Mouse (Mus musculus): ENCODE data around the gene Grik2.
"Not testable (repeated sequence)": the region's sequence is repeated elsewhere in the genome, so short reads cannot be mapped to it uniquely, and the experiment has no call there.

Grik2 gene

DNA sequence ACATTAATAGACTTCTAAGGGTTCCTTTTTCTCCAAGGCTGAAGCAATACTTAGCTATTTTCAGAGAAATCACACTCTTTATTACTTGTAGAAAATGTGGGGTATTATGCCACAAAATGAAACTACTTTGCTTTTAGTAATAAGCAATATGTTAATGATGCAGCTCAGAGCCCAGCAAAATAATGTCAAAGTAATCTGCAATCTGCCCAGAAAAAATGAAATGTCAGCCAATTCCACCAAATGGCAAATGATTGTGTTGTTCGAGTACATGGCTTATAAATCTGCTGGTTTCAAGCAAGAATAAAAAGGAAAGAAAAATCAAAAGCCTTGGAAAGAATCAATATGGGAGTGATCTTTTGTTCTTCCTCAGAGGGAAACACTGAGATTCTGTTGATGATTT, 136.2 kb downstream of the Grik2 start:
- no peak for DNase-seq (ENCODE audit: extremely low spot score, low spot score)

DNA sequence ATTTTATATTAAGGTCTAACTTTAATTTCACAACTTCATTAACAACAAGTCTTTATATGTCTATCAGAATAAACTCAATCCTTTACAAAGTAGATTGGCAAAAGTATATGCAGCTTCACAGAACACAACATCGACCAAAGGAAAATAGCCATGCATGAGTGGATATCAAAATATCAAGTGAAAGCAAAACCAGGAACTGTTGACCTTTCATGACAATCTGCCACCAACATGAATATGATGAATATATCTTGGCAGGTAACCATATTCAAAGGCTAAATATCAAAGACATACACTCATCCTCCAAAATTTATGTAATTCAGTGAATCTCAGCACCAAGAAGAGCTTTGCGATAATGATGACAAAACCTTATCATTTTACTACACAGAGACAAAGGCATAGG, 141.4 kb downstream of the Grik2 start:
- no peak for DNase-seq (ENCODE audit: extremely low spot score, low spot score)

- DNase-seq (ENCODE audit: extremely low spot score, low spot score) = no peak
Observed at GRCm38 (mm10) chr10:49639901-49640300, 148.7 kb downstream of the Grik2 start.

DNA sequence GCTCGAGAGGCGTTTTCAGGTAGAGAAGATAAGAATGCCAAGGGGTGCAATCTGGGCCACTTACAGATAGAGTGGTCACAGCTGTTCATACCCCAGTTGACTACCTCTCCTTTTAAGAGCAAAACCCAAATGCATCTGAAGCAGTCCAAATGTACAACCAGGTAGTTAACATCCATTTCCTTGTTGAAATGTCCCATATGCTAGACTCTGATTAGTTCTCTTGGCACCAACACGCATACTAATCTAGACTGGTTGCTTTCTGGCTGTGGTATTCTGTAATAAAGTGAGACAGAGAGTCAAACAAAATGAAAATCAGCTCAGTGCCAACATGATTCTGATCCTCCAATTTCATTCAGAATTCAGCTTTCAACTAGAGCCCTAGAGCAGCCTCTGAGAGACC, 164.6 kb downstream of the Grik2 start:
- no peak for DNase-seq (ENCODE audit: extremely low spot score, low spot score)

DNA sequence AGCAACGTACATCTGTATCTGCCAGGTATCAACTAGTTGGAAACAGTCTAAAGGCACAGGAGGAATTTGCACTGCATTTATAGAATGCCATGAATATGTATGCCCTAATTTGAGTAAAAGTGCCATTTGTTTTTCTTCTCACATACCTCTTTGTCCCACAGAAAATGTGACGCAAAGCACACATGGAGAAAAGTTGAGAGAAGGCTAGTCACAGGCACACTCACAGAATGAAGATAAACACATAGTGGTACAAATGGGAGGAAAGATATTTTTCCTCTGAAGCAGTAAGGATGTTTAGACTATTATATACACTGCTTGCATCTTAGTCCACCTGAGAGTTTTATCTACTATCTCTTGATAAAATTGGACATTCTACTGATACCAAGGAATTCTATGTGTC, 190.9 kb downstream of the Grik2 start:
- no peak for DNase-seq (ENCODE audit: extremely low spot score, low spot score)

GRCm38 (mm10) chr10:49573514-49573913, 215.1 kb downstream of the Grik2 start:
- DNase-seq (ENCODE audit: extremely low spot score, low spot score) = no peak

DNA sequence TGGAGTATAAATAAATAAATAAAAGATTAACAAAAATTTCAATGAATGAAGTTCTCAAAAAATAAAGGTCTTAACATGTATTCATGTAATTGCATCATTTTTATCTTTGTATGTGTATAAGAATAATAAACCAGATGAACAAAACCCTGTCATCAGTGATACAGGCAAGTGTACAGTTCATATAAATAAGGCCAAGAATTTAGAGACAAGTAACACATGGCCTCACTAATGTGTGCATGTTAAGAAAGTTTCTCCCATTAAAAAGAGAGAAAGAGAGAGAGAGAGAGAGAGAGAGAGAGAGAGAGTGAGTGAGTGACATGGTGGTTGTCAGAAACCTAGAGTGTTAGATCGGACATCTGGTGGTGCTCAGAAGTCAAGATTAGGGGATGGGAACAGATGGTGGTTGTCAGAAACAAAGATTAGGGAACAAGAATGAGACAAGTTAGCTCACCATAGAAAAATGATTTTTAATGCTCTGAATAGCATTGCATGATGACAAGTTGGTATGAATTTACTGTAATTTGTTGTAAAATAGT, 228.6 kb downstream of the Grik2 start:
- no peak for DNase-seq (ENCODE audit: extremely low spot score, low spot score)

- no peak for DNase-seq (ENCODE audit: extremely low spot score, low spot score)
Observed at GRCm38 (mm10) chr10:49542249-49542648, 246.3 kb downstream of the Grik2 start.

GRCm38 (mm10) chr10:49519752-49520151, 268.8 kb downstream of the Grik2 start:
- DNase-seq (ENCODE audit: extremely low spot score, low spot score) = no peak

- DNase-seq (ENCODE audit: extremely low spot score, low spot score) = no peak
Observed at GRCm38 (mm10) chr10:49500628-49501027, 287.9 kb downstream of the Grik2 start.

DNA sequence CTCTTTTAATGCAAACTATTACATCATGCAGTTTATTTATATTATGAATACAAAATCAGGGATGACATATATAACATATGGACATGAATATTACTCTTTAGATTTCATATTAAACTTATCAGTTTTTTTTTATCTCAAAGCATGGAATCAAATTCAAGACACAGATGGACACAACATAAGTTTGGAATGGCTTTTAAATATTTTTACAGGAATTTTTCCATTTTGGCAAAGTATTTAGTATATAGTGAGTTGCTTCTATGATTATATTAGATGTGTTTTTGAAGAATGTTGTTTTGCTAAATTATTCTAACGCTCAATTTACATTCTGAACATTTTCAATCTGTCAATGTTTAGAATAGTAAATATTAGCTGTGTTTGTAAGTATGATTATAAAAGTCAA, 291.3 kb downstream of the Grik2 start:
- no peak for DNase-seq (ENCODE audit: extremely low spot score, low spot score)

DNA sequence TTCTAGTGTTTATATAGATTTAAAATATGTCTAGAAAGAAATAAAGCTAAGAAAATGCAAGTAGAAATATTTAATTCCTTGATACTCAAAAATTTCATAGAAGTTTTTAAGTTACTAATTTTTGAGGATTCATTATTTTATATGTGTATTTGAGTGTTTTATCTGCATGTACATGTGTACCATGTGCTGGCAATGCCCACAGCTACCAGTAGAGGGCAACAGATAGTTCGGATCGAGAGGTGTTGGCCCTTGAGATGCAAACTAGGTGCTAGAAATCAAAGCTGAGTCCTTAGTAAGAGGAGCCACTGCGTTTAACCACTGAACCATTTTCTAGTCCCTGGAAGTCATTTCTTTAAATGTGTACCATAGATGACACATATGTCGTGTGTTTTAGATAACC, 307.1 kb downstream of the Grik2 start:
- DNase-seq (ENCODE audit: extremely low spot score, low spot score) = no peak

DNA sequence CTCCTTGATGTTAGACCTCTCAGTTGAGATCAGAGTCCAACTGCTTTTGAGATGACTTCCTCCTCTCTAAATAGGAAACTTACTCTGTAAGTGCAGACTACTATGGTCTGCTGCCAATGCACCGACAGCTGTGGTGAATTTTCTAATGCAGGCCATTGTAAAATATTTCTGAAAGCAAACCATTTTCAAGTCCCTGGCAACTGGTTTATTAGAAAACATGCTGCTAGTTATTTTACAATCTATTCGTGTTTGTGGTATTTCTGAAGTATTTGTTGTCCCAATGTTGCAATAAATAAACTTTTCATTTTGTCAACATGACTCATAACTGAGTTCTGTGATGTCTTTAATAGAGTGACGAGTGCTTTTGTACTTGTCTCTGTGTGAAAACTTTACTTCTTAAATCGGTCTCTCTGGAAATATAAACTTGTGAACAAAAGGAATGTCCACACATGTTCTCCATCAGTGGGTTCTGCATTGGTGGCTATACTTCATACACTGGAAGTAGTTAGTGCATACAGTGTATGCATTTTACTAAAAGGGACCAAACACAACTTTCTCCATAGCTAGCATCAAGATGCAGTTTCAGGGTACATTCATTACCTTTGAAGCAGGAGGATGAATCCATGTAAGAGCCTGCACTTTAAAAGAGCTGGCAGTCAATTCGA, 308.3 kb downstream of the Grik2 start:
- no peak for DNase-seq (ENCODE audit: extremely low spot score, low spot score)

- DNase-seq (ENCODE audit: extremely low spot score, low spot score) = no peak
Observed at GRCm38 (mm10) chr10:49473613-49474012, 315.0 kb downstream of the Grik2 start.

DNA sequence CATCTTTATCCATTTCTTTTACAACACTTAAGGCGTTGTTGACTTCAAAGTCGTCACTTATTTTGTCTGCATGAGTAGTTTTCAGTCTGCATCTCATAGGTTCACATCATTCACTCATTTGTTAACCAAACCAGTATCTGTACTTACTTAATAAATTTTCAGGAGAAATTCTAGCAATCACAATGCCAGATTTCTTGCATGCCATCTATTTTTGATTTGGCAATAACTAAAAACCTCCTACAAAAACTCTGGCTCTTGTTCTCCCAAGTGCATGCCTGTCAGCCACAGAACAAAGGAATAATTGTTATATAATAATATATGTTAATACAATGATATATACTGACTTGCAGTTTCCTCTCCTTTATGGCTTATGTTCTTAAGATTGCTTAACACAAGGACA, 331.8 kb downstream of the Grik2 start:
- no peak for DNase-seq (ENCODE audit: extremely low spot score, low spot score)

DNA sequence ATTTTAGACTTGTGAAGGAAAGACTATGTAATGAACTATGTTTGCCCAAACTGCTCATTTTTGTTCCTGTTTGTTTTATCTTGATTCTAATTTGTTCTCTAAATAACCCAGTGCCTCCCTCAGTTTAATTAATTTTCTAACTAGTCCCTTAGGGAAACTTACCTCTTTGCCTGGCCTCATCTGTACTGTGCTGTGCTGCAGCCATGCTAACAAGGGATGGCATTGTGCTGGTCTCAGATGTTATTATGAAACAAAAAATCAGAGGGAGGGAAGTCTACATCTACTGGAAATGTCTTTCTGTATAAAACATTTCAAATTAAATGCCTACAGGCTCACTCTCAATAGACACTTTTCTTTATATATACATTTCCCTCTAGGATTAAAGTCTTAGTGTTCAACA, 335.0 kb downstream of the Grik2 start:
- no peak for DNase-seq (ENCODE audit: extremely low spot score, low spot score)

GRCm38 (mm10) chr10:49441369-49441768, 347.2 kb downstream of the Grik2 start:
- DNase-seq (ENCODE audit: extremely low spot score, low spot score) = no peak

DNA sequence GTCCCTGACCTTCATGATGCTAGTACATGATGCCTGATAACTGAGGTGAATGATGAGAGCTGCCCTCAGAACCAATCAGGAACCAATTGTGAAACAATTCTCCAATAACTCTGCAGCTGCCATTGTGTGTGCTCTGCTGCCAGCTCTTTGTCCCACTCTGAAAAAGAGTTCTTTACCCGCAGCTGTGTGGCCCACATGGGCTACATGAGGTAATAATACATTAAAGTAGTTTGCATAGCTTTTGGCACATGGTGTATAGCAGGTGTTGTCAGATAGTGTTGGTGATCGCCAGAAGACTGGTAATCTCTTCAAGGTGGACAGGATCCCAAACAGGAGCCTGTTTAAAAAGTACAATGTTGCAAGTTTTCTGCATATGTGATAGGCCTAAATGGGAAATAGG, 351.5 kb downstream of the Grik2 start:
- DNase-seq (ENCODE audit: extremely low spot score, low spot score) = no peak

DNA sequence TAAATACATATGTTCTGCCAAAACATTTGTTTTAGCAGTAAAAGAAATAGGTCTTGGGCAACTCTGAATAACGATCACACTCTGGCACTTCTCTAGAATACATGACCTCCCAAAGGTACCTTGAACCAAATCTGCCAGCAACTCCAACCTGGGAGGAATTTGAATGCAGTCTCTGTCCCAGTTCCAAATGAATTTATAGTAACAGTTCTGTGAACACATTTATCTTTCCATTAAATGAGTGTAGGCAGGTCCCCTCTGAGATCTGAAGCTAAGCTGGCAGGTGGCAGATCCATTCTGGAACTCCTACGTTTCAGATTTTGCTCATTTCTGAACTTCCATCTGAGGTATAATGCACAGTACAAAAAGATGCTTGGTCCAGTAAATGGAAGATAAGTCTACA, 352.3 kb downstream of the Grik2 start:
- no peak for DNase-seq (ENCODE audit: extremely low spot score, low spot score)

GRCm38 (mm10) chr10:49432825-49433224, 355.7 kb downstream of the Grik2 start:
- DNase-seq (ENCODE audit: extremely low spot score, low spot score) = no peak

- DNase-seq (ENCODE audit: extremely low spot score, low spot score) = not testable (repeated sequence)
Observed at GRCm38 (mm10) chr10:49417206-49417605, 371.4 kb downstream of the Grik2 start.

DNA sequence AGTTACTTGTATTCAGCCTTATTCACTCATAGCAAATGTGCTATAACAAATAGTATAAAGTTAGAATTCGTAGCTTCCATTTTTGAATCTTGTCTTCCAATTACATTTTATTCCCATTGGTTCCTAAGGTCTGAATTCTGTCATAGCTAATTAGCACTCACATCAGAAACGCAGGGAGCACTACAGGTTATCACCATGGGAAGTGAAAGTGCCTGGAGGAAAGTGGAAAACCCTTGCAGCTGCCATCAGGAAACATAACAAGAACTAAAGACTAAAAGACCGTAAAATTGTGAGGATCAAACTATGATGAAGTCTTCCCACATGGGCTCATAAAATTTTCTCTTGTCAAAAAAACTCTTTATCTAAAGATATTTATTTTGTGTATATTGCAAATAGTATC, 405.6 kb downstream of the Grik2 start:
- no peak for DNase-seq (ENCODE audit: extremely low spot score, low spot score)

DNA sequence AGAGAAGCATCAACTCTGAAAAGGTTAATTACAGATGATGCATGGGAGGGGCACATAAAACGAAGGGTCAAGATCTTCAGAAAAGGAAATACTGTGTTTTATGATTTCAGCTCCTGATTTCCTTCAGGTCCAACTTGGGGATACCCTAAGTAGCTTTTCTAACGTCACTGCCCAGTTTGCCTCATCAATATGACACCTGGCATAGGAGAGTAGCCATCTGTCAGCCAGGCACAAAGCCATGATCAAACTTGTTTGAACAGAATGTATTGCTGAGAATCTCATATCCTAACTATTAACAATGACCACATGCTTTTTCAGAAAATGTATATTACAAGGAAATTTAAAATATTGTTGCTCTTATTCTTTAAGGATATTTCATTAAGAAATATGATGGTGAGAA, 406.7 kb downstream of the Grik2 start:
- no peak for DNase-seq (ENCODE audit: extremely low spot score, low spot score)

DNA sequence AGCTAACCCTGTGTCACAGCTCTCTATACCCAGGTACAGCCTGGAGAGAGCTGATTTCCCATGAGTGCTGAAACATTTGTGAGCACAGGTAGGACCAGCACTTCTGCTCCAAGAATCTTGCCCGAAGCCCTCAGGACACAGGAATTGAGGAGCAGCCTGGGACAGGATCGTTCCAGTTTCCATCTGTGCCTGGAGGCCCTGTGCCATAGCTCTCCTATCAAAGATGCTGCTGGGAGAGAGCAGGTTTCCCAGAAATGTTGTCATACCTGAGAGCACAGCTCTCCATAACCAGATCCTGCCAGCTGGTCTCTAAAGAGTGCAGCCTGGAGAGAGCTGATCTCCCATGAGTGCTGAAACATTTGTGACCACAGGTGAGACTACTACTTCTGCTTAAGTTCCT, 420.0 kb downstream of the Grik2 start:
- no peak for DNase-seq (ENCODE audit: extremely low spot score, low spot score)
